Mouse (Mus musculus): ENCODE data around the gene 2210407C18Rik.

DNA sequence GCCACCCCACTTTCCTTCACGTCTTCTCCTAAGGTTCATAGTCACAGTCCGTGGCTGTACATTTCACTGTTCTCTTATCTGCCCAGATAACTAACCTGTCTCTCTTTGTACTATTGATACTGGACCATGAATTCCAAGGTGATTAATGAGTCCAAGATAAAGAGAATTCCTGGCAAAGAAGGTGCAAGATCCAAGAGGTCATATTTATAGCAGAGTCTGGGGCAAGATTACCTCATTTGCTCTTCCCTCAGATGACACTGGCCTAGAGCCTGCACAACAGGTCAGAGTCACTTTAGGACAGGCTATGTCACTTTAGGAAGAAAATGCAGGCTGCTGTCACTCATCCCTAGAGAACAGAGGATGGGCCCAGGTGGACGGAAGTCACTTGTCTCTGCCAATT, 10.6 kb downstream of the 2210407C18Rik start:
- TF ChIP-seq POLR2A (IDR thresholded peaks at IDR 0.05; ENCODE audit: control insufficient read depth in 1 of 2, insufficient read depth in 1 of 2, low read depth in 1 of 2, low read length in 2 of 2, poor library complexity in 1 of 2): no peak
- TF ChIP-seq KAT2A (conservative IDR thresholded peaks at IDR 0.05; ENCODE audit: low read depth, low read length): no peak
- no peak for TF ChIP-seq MAX (IDR thresholded peaks at IDR 0.05; ENCODE audit: low read length)
- TF ChIP-seq CTCF (IDR thresholded peaks at IDR 0.05 in 2 of 3, conservative IDR thresholded peaks at IDR 0.05 in 1 of 3; ENCODE audit: control insufficient read depth in 1 of 3, insufficient read depth in 1 of 3, low read depth in 2 of 3, low read length in 3 of 3, poor library complexity in 1 of 3, severe bottlenecking in 1 of 3): no peak
- no peak for TF ChIP-seq RAD21 (IDR thresholded peaks at IDR 0.05; ENCODE audit: low read depth, low read length)
- no peak for TF ChIP-seq USF2 (IDR thresholded peaks at IDR 0.05; ENCODE audit: borderline replicate concordance in 1 of 2, insufficient read depth in 1 of 2, low read depth in 1 of 2, low read length in 2 of 2)
- TF ChIP-seq SIN3A (IDR thresholded peaks at IDR 0.05; ENCODE audit: low read length): no peak
- TF ChIP-seq TAL1 (IDR thresholded peaks at IDR 0.05; ENCODE audit: low read length): no peak
- TF ChIP-seq UBTF (IDR thresholded peaks at IDR 0.05; ENCODE audit: borderline replicate concordance, insufficient read depth, low read depth, low read length): no peak
- no peak for TF ChIP-seq ZC3H11A (IDR thresholded peaks at IDR 0.05; ENCODE audit: low read depth, low read length)
- TF ChIP-seq GATA1 (IDR thresholded peaks at IDR 0.05; ENCODE audit: low read depth, low read length): peak; percentile 43; the same call in 1 of the 2 replicates

Measured in MEL (cell line).